Mouse (Mus musculus) heart, embryonic 11.5 days (tissue): ENCODE results near the gene Abhd4. TPM values are rescaled to one million over a fixed set of nuclear protein-coding genes. Genes with fewer than 3 reads are reported as not detected.
A peak's percentile ranks its signal among the peaks of the same experiment; 100 is the strongest.

ENCODE experiments used
- ATAC-seq: fragments of 200-750 bp; cut with Nextera tagmentation; replicated peaks from 2 replicates; pipeline ENCODE4 v1.8.0; 2017; ENCODE audit warnings: moderate library complexity; ENCODE audit not compliant: insufficient number of reproducible peaks, low FRiP score, low TSS enrichment
- H3K27ac ChIP-seq: fragments of 300-500 bp; sonication (generic); 2 replicates; pipeline ENCODE4 v1.5.1; 2014; ENCODE audit warnings: mild to moderate bottlenecking, low read depth, low read length
- H3K27me3 ChIP-seq: fragments of 300-500 bp; sonication (generic); 2 replicates; pipeline ENCODE4 v1.6.1; 2014; ENCODE audit warnings: mild to moderate bottlenecking, low read length, mixed read lengths; ENCODE audit not compliant: control insufficient read depth, insufficient read depth
- H3K36me3 ChIP-seq: fragments of 300-500 bp; sonication (generic); 2 replicates; pipeline ENCODE4 v1.6.1; 2014; ENCODE audit warnings: mild to moderate bottlenecking, low read length, moderate library complexity, mixed read lengths; ENCODE audit not compliant: control insufficient read depth, insufficient read depth
- H3K4me1 ChIP-seq: fragments of 300-500 bp; sonication (generic); 2 replicates; pipeline ENCODE4 v1.6.1; 2014; ENCODE audit warnings: low read length; ENCODE audit not compliant: control insufficient read depth, insufficient read depth
- H3K4me2 ChIP-seq: fragments of 300-500 bp; sonication (generic); 2 replicates; pipeline ENCODE4 v1.6.1; 2014; ENCODE audit warnings: mild to moderate bottlenecking, moderate library complexity
- H3K4me3 ChIP-seq: fragments of 300-500 bp; sonication (generic); 2 replicates; pipeline ENCODE4 v1.5.1; 2014; ENCODE audit warnings: low read depth, low read length
- H3K9ac ChIP-seq: fragments of 300-500 bp; sonication (generic); 2 replicates; pipeline ENCODE4 v1.6.1; 2014; ENCODE audit warnings: mild to moderate bottlenecking, low read depth, low read length, moderate library complexity
- H3K9me3 ChIP-seq: fragments of 300-500 bp; sonication (generic); replicated peaks from 2 replicates; pipeline ENCODE4 v1.6.1; 2016; ENCODE audit warnings: low read length; ENCODE audit not compliant: control insufficient read depth
- WGBS: fragments of 180-500 bp; shearing (Covaris S2); extraction: QIAGEN DNeasy Blood & Tissue Kit; methylation state at CpG from one replicate; pipeline ENCODE4 v1.1.7; 2014; ENCODE audit not compliant: insufficient replicate concordance; 5-methylcytosine and 5-hydroxymethylcytosine counted together
- polyA plus RNA-seq: library from polyadenylated mRNA; unstranded; fragments of >200 nt; fragmentation: Nextera tagmentation; extraction: Ambion mirVana; gene quantifications from 2 replicates; pipeline ENCODE4 v1.2.1, GENCODE M21; 2014

Abhd4 gene
- polyA plus RNA-seq, 1 experiment from 2014 or later: 97.3 TPM

DNA sequence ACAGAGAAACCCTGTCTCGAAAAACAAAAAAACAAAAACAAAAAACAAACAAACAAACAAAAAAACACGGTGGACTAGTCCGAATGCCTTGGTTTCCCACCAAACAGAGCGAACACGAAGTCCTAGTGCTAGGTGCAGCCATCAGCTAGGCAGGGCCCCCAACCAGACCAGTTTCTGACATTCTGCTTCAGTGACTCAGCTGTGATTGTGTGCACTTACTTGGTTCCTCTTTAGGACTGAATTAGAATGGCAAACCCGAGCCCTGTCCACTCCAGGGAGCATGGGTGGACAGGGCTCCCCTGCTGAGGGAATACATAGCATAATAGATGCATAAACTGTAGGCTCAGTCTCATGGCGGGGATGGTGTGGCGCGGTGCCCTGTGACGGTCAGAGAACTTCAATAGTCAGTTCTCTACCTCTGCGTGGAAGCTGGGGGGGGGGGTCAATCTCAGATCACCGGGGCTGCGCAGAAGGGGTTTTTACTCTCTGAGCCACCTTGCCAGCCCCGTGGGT is 23.3 kb upstream of the Abhd4 start:
- no peaks in the 10 kb centered on the region for H3K9me3 ChIP-seq

DNA sequence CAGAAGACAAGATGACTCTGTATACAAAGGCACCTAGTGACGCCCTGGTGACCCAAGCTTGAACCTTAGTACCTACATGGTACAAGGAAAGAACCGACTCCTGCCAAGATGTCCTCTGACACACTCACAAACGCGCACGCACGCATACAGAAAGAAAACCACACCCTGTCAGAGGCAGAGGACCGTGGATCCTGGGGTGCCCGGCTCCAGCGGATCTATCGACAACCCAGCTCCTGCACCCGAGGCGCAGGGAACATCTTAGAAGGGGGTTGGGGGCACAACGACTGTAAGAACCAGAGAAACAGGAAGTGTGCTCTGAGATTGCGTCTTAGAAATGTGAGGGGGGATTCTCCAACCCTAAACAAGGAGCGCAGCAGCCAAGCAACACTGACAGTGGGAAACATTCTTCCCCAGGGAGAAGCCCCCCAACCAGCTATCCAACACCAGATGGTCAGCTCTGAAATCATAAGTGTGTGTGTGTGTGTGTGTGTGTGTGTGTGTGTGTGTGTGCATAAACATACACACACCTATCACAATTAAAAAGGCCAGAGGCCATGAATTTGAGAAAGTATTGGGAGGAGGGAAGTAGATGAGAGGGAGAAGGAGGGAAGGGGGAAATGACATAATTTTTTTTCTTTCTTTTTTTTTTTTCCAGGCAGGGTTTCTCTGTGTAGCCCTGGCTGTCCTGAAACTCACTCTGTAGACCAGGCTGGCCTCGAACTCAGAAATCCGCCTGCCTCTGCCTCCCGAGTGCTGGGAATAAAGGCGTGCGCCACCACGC is 22.6 kb upstream of the Abhd4 start:
- Histone ChIP-seq H3K4me2 (no peak overlapping the region), H3K4me3 (no peak overlapping the region), H3K36me3 (peaks cover 5% of the 10 kb centered on the region; the same call in 1 of the 2 replicates), H3K9ac (no peak overlapping the region), H3K27me3 (peaks cover 2% of the 10 kb centered on the region; the same call in 1 of the 2 replicates), H3K9me3 (no peaks in the 10 kb centered on the region), H3K27ac (no peak overlapping the region), H3K4me1 (peaks cover 44% of the 10 kb centered on the region)
- WGBS: 67% methylated on average over 21 of the region's 21 CpGs
- ATAC-seq: no peak

More for the DNA sequence above, 23.3 kb upstream of the Abhd4 start:
- H3K27ac ChIP-seq: no peak overlapping the region
- ATAC-seq: no peak
- H3K4me2 ChIP-seq: no peak overlapping the region
- H3K4me3 ChIP-seq: no peak overlapping the region
- peaks cover 5% of the 10 kb centered on the region; the same call in 1 of the 2 replicates for H3K36me3 ChIP-seq
- no peak overlapping the region for H3K9ac ChIP-seq
- H3K4me1 ChIP-seq: peaks cover 44% of the 10 kb centered on the region
- WGBS: 80% methylated on average over 14 of the region's 14 CpGs
- peaks cover 2% of the 10 kb centered on the region; the same call in 1 of the 2 replicates for H3K27me3 ChIP-seq

DNA sequence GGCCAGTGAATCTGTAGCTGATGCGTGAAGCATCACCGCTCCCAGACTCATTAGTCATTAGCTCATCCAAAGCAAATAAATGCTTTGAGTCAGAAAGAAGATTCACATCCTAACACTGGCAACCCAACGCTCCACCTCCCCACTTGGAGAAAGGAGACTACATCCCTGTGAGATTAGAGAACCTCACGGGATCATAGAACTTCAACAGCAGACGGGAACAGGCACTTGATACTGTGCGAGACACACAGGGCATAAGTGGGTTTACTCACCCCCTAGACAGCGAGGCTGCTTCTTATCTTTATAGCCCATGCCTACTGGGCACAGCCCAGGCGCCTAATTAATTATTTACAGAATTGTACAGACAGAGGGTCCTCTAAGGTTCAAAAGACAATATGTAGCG is 21.8 kb upstream of the Abhd4 start:
- ATAC-seq: no peak
- Histone ChIP-seq H3K27ac (no peak overlapping the region), H3K27me3 (peaks cover 2% of the 10 kb centered on the region; the same call in 1 of the 2 replicates), H3K9me3 (no peaks in the 10 kb centered on the region), H3K4me1 (peaks cover 44% of the 10 kb centered on the region), H3K9ac (no peak overlapping the region), H3K36me3 (peaks cover 5% of the 10 kb centered on the region; the same call in 1 of the 2 replicates), H3K4me3 (no peak overlapping the region), H3K4me2 (no peak overlapping the region)
- WGBS: 47% methylated on average over 9 of the region's 9 CpGs

DNA sequence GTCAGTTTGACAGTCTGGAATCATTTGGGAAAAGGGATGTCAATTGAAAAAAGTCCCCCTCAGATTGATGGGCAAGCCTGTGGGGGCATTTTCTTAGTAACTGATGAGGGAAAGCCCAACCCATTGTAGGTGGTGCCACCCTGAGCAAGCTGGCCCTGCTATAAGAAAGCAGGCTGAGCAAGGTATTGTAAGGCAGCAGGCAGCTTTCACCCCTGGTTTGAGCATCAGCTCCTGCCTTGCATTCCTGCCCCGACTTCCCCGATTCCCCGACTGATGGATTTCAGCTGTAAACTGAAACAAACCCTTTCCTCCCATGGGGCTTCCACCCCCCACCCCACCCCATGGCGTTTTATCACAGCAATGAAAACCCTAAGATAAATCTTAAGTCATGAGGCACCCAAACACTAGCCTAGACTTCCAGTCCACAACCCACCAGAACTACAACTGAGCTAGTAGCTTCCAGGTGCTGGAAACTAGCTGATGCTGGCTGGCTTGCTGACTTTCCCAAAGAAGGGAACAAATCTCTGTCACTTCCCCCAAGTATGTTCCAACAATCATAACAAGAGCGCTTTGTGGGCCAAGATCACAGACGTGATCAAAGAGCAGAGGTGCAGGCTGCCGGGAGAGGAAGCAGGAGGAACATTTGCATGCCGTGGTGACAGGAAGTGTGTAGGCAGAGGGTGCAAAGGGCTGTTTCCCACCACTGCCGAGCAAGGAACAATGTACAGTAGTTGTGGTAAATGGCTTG is 21.0 kb upstream of the Abhd4 start:
- H3K27ac ChIP-seq: peak overlapping the region; percentile 76
- H3K4me1 ChIP-seq: peaks cover 38% of the 10 kb centered on the region
- H3K4me2 ChIP-seq: peak overlapping the region; percentile 0; the same call in 1 of the 2 replicates
- H3K36me3 ChIP-seq: peaks cover 5% of the 10 kb centered on the region; the same call in 1 of the 2 replicates
- 0 out of 2 replicates have a peak overlapping the region, but pooled peaks have one; percentile 2 for H3K9ac ChIP-seq
- H3K9me3 ChIP-seq: no peaks in the 10 kb centered on the region
- 25% methylated on average over 9 of the region's 9 CpGs for WGBS
- ATAC-seq: no peak
- H3K4me3 ChIP-seq: no peak overlapping the region
- peaks cover 2% of the 10 kb centered on the region; the same call in 1 of the 2 replicates for H3K27me3 ChIP-seq

DNA sequence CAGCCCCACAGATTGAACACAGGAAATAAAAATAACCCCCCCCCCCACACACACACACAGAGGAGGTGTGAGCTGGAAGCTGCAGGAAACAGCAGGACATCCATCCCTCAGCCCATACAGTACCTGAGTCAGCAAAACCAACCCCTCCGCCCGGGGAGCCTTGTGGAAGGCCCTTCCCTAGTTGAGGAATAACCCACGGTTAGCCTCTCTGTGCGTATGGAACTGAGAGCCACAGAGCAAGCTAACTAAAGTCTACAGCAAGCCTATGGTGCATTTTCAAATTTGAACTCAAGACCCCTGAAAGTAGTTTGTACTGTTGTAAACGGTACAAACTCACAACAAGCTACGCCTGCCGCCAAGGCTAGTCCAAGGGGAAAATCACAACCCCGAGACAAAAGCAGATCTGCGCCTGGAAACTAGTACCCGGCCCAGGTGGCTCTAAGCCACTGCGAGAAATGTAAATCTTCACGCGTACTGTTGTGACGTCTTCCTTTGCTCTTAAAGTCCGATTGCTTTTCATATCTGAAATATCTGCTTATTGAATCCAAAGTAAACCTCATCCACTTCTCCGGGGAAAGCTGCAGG is 20.3 kb upstream of the Abhd4 start:
- Histone ChIP-seq H3K27ac (peak overlapping the region; percentile 76), H3K4me2 (peak overlapping the region; percentile 0; the same call in 1 of the 2 replicates), H3K4me1 (peaks cover 33% of the 10 kb centered on the region), H3K9me3 (no peaks in the 10 kb centered on the region), H3K9ac (0 out of 2 replicates have a peak overlapping the region, but pooled peaks have one; percentile 2), H3K36me3 (peaks cover 5% of the 10 kb centered on the region; the same call in 1 of the 2 replicates), H3K4me3 (no peak overlapping the region), H3K27me3 (peaks cover 2% of the 10 kb centered on the region; the same call in 1 of the 2 replicates)
- ATAC-seq: no peak; the same call in 1 of the 2 replicates
- WGBS: 62% methylated on average over 16 of the region's 16 CpGs

DNA sequence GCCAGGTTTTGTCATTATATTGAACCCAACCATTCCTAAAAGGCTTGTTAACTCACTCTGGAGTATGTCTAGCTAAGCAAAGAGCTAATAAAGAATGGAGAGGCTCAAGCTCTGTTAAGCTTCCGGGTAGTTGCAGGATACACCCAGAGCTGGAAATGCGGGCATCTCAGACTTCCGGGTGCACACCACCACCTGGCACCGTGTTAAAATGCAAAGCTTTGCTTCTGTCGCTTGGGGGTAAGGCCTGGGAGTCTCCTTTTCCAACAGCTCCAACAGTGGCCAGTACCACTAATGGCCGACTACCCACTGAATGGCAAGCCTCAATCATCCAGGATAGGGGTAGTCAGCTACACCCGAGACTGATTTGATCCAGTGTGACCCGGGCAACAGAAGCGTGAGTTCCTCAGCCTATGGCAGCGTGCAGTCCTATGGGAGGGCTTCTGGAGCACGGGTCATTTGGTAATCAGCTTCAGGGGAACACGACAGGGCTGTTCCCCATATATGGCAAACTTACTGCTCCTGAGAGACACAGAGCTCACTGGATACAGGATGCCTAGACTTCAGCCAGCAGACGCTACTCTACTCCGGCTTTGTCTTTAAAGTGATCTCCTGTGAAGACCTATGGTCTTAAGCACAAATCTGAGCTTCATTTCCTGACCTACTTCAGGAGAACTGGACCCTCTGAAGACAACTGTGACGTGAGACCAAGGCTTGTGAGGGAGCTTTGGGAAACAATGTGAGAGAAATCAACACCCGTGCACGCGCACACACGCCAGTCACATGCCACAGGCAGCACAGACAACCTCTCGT is 19.6 kb upstream of the Abhd4 start:
- Histone ChIP-seq H3K27ac (peak overlapping the region; percentile 76), H3K4me2 (peak overlapping the region; percentile 17; the same call in 1 of the 2 replicates), H3K36me3 (peaks cover 5% of the 10 kb centered on the region; the same call in 1 of the 2 replicates), H3K9ac (peak overlapping the region; percentile 56), H3K27me3 (no peaks in the 10 kb centered on the region), H3K4me1 (peaks cover 26% of the 10 kb centered on the region), H3K9me3 (no peaks in the 10 kb centered on the region), H3K4me3 (no peak overlapping the region)
- no peak for ATAC-seq
- WGBS: 61% methylated on average over 20 of the region's 20 CpGs

DNA sequence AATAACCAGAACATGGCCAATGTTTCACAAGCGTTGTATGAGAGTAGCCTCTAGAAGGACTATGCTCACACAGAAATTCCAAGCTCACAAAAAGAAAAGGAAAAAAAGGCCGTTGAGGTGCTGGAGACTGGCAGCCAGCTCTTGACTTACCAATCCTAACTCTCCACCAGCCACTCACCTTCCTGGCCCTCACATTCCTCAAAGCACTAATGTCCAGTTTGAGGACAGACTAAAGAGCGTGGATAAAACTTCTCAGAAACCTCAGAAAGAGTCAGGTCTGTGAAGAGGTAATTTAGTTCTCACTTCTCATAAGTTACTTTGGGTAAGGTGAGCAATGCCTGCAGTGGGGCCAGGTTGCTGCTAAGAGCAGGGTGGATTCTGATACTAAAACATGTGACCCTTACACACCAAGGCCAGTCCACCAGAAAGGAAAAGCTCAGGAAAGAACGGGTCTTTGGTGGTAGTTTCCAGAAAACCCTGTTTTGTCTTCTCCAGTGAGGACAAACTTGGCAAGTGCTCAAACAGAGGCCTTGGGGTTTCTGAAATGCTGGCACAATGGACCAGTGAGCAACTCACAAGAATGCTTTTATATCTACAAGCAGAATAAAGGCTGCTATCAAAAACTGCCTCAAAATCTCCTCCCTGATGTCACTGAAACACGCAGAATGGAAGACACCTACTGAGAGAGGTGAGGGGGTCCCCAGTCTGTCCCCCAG is 18.0 kb upstream of the Abhd4 start:
- WGBS: 84% methylated on average over 5 of the region's 5 CpGs
- Histone ChIP-seq H3K27ac (no peak overlapping the region), H3K9me3 (no peaks in the 10 kb centered on the region), H3K27me3 (no peaks in the 10 kb centered on the region), H3K9ac (no peak overlapping the region), H3K36me3 (peaks cover 5% of the 10 kb centered on the region; the same call in 1 of the 2 replicates), H3K4me3 (no peak overlapping the region), H3K4me1 (peaks cover 22% of the 10 kb centered on the region), H3K4me2 (no peak overlapping the region)
- ATAC-seq: no peak
